Mouse (Mus musculus): Measurements from ENCODE around the gene Xlr5a. TPM values are rescaled to one million over a fixed set of nuclear protein-coding genes. Genes with fewer than 3 reads are reported as not detected.
"Not testable (repeated sequence)": the region's sequence is repeated elsewhere in the genome, so short reads cannot be mapped to it uniquely, and the experiment has no call there.

Xlr5a gene
- total RNA-seq (2022), result not detected

GRCm38 (mm10) chrX:73292876-73293275 lies at the start of gene Xlr5a, which contains the start of gene Xlr5c:
TSS of gene Xlr5a (minus strand) at chrX:73292976.
TSS of gene Xlr5c (minus strand) at chrX:73292976.
- DNase-seq (ENCODE audit: low spot score in 2 of 2), result not testable (repeated sequence)

GRCm38 (mm10) chrX:73342483-73342895 lies 49.7 kb upstream of the Xlr5a start, which contains the start of gene Zfp275:
TSS of gene Zfp275 (plus strand) at chrX:73342621.
- DNase-seq (ENCODE audit: low spot score in 2 of 2), result peak; percentile 22 to 56

DNA sequence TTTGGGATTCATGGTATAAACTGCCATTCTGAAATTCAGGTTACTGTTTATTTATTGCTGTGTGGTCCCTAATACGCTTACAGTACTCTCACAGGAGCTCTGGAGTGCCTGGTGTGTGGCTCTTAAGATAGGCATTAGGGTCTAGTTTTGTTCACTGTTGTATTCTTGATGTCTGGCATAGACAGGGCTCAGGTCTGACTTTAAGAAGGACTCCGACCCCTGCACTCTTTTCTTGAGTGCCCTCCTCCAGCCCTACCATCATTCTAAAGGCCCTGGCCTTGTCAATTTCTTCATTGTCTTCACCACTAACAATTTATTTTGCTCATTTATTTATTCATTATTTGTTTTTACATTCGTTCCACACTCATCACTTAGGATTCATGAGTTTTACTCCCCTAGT lies 49.3 kb upstream of the Xlr5a start:
- no peak for DNase-seq (ENCODE audit: low spot score in 2 of 2)

DNA sequence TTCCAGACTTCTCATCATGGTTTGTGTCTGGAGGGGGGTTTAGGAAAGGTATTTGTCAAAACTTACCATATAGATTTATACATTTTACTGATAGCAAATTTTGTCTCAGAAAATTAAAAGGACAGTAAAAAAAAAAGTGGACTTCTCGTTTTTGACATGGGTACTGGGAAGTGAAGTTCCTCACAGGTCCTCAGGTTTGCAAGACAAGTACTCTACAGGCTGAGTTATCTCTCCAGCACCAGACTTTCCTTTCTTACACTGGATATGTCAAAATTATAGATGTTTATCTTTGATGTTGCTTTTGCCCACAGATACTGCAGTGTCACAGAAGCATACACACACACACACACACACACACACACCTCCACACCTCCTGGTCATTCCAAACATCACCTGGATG lies 48.7 kb upstream of the Xlr5a start:
- no peak for DNase-seq (ENCODE audit: low spot score in 2 of 2)

DNA sequence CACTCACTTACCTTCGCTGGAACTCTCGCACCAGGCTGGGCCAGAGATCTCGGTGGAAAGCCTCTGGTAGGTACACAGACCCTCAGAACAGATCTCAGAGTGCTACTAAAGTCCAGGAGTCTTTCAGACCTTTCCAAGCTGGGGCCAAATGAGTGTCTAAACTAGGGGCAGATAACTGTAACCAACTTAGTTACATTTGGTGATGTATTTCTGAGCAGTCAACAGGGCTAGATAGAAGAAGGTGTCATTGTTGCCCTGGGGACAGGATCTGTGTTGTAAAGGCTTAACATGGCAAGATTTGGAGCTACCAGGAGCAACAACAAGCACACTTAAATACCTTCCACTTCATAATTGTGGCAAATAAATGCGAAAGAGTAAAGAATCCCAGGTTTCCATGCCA lies 44.0 kb upstream of the Xlr5a start, which contains the start of gene Gm45015:
TSS of gene Gm45015 (minus strand) at position 101 of the 400 bp plus-strand sequence.
- no peak for DNase-seq (ENCODE audit: low spot score in 2 of 2)

DNA sequence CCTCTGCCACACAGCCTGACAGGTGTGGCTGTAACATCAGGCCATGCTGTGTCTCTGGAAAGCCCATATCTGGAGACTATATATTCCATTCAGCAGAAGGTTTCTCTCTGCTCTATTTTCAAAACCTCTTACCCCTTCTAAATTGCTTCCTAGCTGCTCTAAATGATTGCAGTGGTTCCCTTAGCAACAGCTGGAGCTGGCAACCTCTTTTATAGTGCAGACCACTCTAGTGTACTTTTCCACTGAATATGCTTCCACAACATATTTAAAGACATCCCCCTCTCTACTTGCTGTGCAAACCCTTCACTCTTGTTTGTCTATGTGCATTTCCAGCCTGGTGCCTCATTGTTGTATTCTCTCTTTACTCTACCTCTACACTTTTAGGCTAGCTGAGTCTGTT lies 40.8 kb upstream of the Xlr5a start:
- no peak for DNase-seq (ENCODE audit: low spot score in 2 of 2)

DNA sequence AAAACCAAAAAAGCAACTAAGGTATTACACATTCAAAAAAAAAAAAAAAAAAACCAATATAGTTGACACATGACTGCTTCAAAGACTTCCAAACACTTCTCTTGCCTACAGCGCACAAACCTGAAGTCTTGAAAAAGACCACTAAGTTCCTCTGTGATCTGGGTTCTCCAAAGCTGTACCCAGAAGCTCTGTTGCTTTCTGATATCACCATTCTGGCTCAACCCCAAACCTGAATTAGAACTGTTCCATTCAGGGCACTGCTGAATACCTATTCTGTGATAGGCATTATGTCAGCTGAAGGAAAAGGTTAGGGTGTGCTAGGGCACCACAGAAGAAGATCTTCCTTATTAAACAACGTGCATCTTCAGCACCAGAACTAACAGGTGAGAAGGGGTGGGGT lies 34.4 kb upstream of the Xlr5a start:
- DNase-seq (ENCODE audit: low spot score in 2 of 2), result no peak

DNA sequence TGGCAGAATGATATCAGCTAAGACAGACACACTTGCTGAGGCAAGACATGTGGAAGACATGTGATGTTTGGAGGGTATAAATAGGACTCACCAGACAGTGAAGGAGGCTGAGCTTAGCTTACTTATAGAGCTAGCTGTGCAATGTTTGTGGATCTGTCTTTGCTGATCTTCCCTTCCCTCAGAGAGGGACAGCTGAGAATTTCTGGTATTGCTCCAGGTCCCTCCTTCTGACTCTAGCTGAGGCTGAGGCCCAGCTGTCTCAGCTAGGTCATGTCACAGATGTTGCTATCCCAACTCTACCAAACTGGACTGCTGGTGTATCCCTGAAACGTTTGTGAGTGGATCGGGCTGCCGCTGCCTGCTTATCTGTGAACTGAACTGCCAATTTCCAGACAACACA lies 28.3 kb upstream of the Xlr5a start:
- DNase-seq (ENCODE audit: low spot score in 2 of 2), result no peak

GRCm38 (mm10) chrX:73312522-73312921 lies 19.7 kb upstream of the Xlr5a start:
- peak in 1 of 2 experiments; percentile 18 for DNase-seq (ENCODE audit: low spot score in 2 of 2)

DNA sequence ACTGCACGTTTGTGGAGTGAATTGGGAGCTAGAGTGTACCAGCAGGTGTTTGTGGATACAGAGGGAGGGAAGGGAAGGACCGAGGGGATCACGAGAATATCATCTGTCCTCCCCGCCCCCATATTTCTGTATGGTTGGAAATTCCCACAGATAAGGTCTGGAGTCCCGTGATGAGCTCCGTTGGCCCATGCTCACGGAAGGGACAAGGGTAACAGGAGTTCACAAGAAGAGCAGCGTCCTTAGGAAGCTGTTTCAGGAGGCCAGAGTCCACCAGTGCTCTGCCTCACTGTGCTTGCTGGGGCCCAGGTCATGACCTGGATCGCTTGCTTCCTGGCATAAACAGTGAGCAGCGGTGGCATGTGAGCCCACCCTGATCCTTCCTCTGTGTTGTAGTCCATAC lies 3.0 kb upstream of the Xlr5a start:
- not testable (repeated sequence) for DNase-seq (ENCODE audit: low spot score in 2 of 2)

DNA sequence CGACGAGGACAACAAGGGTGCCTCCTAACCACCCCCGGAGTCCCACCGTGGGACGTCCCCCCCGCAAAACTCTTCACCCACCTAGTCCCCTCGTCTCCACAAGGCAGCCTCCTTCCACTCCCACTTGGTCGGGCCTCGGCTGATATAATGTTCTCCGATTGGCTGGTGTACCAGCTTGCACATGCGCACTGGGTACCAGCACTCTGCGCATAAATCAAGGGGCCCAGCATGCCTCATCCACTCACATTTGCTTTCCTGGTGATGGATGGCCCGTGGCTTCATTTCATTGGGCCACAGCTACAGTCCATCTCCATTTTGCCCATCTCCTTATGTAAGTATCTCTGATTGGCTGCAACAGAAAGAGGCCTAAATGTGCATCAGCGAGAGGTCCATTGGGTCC lies 27.5 kb downstream of the Xlr5a start, which contains the start of gene Xlr3c:
TSS of gene Xlr3c (minus strand) at position 121 of the 400 bp plus-strand sequence.
- DNase-seq (ENCODE audit: low spot score in 2 of 2), result not testable (repeated sequence)

DNA sequence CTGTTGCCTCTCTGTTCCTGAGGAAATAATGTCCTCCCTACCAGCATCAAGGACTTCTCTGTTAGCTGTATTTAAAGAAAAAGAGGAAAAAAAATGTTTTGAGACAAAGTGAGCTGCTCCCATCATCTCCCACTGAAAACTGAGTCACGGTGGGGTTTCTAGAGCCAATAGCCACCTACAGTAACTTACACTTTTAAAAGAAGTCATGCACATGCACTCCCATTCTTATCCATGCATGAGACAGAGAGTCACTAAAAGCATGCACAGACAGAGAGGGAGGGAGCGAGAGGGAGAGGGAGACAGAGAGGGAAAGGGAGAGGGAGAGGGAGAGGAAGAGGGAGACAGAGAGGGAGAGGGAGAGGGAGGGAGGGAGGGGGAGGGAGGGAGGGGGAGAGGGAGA lies 30.3 kb downstream of the Xlr5a start:
- DNase-seq (ENCODE audit: low spot score in 2 of 2), result not testable (repeated sequence)

DNA sequence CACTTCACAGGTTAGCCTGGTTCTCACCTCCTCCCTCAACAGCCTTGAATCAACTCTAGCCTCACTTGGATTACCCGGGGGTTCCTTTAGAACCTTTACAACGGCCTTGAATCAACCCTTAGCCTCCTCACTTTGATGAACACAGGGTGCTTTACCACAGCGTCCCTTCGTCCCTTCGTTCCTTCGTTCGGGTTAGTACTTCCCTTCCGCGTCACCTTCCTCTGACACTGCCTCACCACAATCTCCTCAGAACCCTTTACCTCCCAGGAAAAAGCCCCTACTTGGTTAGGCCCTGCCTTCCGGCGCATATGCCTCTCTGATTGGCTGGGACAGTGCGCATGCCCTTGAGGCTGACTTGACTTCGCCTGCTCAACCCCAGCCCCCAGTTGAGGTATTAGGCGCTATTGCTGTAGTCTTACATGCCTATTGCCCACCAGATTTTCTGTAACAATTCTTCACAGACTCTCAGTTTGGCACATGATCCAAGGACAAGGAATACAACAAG lies 49.9 kb downstream of the Xlr5a start, which contains the start of gene Xlr4c:
TSS of gene Xlr4c (minus strand) at position 310 of the 505 bp plus-strand sequence.
- not testable (repeated sequence) for DNase-seq (ENCODE audit: low spot score in 2 of 2)

DNA sequence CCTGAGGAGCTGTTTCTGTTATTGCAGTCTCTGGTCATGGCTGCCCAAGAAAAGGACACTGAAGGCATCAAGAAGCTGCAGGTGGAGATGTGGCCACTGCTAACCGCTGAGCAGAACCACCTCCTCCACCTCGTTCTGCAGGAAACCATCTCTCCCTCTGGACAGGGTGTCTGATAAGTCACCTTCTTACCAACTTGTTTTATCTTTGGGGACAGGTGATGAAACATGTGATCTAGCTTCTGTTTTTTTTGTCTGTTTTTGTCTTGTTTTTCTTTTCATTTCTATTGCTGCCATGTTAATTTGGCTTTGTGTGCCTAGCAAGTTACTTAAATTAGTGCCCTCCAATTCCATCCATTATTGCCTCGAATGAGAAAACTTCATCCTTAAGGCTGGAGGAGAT lies 63.5 kb downstream of the Xlr5a start:
- DNase-seq (ENCODE audit: low spot score in 2 of 2), result no peak

- peak; percentile 35 to 54 for DNase-seq (ENCODE audit: low spot score in 2 of 2)
Observed at GRCm38 (mm10) chrX:73228606-73229214, 64.1 kb downstream of the Xlr5a start.

- DNase-seq (ENCODE audit: low spot score in 2 of 2), result peak; percentile 67 to 69
Observed at GRCm38 (mm10) chrX:73227914-73228605, 64.7 kb downstream of the Xlr5a start, which contains the start of gene F8a. TSS of gene F8a (plus strand) at chrX:73228291.

DNA sequence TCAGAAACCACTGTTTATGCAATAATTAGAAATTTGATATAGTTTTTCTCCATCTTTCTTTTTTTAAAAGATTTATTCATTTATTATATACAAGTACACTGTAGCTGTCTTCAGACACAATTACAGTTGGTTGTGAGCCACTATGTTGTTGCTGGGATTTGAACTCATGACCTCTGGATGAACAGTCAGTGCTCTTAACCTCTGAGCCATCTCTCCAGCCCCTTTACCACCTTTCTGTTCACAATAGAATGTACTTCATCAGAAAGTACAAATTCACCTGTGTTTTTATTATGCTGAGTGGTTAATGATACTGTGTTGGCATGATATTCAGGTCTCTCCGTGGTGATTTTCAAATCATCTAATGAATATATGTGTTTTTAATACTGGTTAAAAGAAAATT lies 67.4 kb downstream of the Xlr5a start:
- DNase-seq (ENCODE audit: low spot score in 2 of 2), result no peak

- not testable (repeated sequence) for DNase-seq (ENCODE audit: low spot score in 2 of 2)
Observed at GRCm38 (mm10) chrX:73213819-73214564, 78.8 kb downstream of the Xlr5a start, which contains the start of gene Xlr4b. TSS of gene Xlr4b (plus strand) at chrX:73214333.

DNA sequence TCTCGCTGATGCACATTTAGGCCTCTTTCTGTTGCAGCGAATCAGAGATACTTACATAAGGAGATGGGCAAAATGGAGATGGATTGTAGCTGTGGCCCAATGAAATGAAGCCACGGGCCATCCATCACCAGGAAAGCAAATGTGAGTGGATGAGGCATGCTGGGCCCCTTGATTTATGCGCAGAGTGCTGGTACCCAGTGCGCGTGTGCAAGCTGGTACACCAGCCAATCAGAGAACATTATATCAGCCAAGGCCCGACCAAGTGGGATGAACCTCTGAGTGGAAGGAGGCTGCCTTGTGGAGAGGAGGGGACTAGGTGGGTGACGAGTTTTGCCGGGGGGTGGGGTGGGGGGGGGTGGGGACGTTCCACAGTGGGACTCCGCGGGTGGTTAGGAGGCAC lies 100.8 kb downstream of the Xlr5a start, which contains the start of gene Xlr3b:
TSS of gene Xlr3b (plus strand) at position 274 of the 400 bp plus-strand sequence.
- peak in 1 of 2 experiments; percentile 3 for DNase-seq (ENCODE audit: low spot score in 2 of 2)

DNA sequence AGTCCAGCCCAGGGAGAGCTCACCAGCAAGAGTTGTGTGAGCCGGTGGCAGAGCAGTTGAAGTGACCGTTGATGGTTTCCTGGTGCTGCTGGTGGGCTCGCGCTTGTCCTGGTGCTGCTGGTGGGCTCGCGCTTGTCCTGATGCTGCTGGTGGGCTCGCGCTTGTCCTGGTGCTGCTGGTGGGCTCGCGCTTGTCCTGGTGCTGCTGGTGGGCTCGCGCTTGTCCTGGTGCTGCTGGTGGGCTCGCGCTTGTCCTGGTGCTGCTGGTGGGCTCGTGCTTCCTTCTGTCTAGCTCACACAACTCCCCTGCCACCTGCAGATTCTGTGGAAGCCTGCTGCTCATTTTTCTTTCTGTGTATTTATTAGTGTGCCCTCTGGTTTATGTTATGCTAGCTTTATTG lies 115.9 kb downstream of the Xlr5a start, which contains the start of gene Spin2d:
TSS of gene Spin2d (minus strand) at position 101 of the 400 bp plus-strand sequence.
- DNase-seq (ENCODE audit: low spot score in 2 of 2), result not testable (repeated sequence)

- not testable (repeated sequence) for DNase-seq (ENCODE audit: low spot score in 2 of 2)
Observed at GRCm38 (mm10) chrX:73149350-73149749, 143.4 kb downstream of the Xlr5a start, which contains the start of gene DXBay18. TSS of gene DXBay18 (minus strand) at chrX:73149450.

Data from layer of hippocampus, adult 8-10 months (tissue).